Mouse (Mus musculus) Muller cell, postnatal 12 days (primary cell): ENCODE measurements at regions not wholly inside any gene's neighbourhood (a gene's known extent, or its start where the extent isn't known, plus 50 kb on each side); places are given as distances from the start of the nearest gene placed in this dataset.
A peak's percentile ranks its signal among the peaks of the same experiment; 100 is the strongest.
"Not testable (repeated sequence)": the region's sequence is repeated elsewhere in the genome, so short reads cannot be mapped to it uniquely, and the experiment has no call there.

Experiments used
- DNase-seq: peaks from one replicate; pipeline ENCODE4 v3.0.0-alpha.2; 2015; ENCODE audit errors: inconsistent ontology term

DNA sequence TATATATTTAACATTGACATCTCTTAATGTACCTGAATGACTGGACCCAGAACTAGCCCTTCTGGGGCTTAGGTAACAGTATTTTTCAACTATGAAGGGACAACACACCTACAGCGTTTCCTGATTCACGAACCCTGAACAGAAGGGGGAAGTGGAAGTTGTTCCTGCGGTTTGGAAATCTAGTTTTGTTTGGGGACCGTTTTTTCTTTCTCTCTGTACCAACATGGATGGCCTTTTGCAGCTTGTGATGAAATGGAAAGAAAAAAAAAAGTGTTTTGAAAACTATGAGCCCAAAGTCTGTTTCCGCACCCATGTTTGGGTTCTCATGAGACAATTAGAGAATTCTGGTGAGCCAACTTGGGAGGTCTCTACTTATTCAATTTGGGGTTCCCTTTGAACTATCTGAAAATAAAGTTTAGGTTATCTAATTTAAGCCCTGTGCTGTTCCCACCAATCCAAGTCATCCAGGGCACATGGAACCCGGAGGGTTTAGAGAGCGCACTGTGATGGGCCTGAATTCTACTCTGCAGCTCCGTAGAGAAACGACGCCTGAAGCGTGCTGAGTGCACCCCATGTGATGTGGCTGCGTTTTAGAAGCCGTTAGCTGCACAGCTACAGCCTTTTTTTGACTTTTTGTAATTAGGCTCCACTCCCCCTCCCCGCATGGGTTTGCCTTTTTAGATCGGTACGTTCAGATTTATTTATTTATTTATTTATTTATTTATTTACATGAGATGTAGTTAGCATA lies 137.0 kb upstream of the Rapgef5 start:
- no peak for DNase-seq

DNA sequence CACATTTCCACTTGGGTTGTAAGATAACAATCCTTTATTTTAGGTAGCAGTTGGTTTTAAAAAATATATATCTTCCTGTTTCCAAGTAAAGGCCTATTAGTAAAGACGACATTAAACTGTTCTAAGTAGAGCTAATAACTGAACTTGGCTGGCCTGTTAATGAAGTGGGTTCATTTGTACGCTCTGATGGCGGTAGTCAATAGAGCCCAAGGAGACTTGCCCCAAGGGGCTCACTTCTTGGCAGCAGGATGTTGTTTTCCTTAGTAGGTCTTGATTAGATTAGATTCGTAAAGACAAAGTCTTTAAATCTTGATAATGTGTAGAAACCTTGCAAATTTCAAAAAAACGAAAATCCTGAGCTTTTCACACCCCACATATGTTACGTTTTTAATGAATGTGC lies 135.4 kb upstream of the Rapgef5 start:
- DNase-seq = no peak

DNA sequence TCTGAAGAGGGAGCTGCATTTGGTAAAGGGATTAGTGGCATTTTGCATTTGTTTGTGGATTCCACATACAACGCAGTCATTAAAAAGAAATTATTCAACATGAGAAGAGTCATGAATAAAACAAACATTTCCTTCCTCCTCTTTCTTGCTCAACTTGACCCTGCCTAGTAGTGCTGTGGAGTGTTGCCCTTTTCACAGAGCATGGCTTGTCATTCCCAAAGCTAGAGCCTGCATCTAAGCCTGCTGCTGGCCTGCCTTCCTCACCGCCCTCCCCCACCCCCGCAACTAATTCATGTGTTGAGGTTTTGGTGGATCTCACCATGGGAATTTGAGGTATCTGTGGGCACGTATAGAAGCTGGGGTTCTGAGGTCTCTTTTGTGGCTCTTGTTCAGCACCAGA lies 133.6 kb upstream of the Rapgef5 start:
- not testable (repeated sequence) for DNase-seq

DNA sequence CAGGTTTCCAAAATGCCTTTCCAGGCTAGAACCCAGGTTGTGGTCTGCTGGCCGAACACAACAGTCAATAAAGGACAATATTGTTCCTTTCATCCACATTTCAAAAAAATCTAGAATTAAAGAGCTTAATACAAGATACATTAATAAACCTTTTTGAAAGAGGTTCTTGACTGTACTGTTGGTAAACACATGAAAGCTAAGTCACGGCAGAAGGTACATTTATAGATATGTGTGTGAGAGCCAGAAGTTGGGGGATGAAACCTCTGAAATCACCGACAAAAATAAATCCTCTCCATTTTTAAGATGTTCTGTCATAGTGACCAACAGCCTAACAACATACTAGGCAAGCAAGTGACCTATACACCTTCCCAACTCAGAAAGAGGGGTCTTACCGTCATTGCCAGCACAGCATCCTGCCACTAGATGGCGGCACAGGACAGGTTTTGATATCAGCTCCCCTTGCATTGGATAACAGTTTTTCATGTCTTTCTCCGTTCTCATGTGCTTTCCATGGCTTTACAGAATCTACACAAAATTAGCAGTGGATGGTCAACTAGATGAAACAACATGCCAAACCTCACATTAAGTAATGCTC lies 131.1 kb upstream of the Rapgef5 start:
- peak; percentile 61 for DNase-seq

DNA sequence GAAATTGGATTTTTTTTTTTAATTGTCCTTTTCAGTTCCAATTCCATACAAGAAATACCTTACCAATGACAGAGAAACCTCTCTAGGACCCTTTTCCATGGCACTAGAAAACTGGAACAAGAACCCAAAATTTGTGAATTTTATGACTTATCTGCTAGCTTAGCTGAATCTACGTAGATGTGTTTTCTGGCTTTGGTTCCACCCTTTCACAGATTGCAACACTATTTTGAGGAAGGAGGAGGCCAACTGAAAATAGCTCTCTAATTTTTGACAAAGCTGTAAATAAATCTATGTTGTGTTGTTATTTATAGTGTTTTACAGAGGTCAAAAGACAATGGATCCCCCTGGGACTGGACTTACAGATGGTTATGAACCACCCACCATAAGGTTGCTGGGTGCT lies 130.6 kb upstream of the Rapgef5 start:
- DNase-seq = no peak

DNA sequence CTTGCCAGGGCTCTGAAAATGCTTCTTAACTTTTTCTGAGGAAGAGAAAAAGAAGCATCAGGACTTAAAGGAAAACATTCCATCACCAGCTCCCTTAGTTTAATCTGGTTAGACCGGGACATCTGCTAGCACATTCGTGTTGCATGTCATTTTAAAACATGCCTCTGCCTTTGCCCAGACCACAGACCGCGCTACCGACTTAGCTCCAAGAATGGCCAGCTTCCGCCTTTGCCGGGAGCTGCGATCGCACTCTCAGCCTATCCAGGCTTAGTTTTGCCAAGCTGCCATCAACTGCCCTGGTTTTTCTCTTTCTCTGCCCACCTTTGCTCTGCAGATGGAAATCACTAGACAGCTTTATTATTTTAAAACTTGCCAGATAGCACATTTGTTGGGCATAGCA lies 129.3 kb upstream of the Rapgef5 start:
- DNase-seq = no peak

DNA sequence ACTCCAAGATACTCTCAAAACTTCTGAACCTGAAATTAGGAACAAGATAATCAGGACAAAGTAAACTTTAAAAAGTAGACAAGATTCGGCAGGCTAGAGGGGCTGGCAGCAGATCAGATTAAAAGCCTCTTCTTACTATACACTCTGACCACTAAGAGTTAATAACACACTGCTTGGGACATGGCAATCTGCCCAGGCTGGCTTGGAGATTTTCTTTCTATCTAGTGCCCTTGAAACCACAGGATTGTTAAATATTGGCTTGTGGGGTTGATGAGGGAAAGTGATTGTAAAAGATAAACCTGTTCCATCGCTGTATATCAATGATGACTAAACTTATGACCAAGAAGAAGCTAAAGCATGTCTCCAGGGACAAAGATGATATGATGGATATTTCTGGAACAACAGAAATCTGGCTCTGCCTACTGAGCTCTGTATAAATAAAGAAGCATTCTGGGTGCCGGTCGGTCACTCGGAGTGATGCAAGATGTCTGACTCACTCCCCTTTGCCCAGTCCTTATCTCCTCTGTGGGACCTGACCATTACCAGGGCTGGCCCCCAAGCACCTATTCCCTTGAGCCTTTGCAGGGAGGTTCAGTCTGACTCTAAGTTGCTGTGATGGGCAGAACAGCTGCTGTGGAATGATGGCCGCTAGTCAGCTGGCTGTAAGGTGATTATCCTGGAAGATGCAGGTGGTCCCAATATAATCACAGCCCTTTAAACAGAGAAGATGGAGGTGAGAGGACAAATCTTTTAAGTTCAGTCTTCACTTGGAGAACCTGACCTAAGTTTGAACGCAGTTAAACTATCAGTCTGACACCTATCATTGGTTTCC lies 126.5 kb upstream of the Rapgef5 start:
- DNase-seq = peak; percentile 56

DNA sequence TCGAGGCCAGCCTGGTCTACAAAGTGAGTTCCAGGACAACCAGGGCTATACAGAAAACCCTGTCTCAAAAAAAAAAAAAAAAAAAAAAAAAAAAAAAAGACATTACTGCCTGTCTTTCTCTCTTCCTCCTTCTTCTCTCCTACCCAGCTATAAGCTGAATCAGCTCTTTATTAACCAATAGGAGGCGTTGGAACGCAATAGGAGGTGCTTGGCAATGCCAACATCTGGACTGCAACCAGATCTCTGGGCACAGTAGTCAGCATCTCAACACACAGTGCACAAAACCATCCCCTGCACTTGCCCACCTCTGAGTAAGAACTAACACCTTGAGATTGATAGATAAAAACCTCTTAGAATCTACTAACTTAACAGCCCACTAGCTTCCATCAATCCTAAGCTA lies 118.8 kb upstream of the Rapgef5 start:
- no peak for DNase-seq

DNA sequence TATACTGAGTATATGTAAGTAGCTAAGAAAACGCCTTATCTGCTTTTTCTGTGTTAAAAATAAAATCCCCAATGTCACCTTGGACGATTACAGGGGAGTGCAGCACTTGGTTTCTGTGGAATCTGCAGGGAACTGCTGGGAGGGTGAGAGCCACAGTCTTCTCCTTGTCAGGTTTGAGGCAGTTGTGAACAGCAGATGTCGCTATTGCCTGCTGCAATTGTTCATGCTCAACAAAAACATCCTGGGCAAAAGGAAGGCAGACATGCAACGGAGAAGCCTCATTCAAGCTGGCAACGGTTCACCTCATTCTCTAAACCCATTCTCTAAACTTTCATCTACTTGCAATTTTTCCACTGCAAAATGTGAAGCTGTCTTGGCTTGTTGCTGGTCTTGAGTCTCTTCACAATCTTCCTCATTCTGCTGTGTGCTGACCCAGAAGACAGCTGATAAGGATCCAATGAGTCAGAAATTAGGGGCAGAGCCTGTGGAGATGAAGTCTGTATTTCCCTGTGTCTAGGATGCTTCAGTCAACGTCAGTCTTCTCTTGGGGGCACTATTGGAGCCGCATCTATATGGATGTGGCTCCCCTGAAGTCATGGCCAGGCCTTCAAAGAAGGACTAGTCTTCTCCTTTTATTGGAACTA lies 112.6 kb upstream of the Rapgef5 start:
- DNase-seq = peak; percentile 57

DNA sequence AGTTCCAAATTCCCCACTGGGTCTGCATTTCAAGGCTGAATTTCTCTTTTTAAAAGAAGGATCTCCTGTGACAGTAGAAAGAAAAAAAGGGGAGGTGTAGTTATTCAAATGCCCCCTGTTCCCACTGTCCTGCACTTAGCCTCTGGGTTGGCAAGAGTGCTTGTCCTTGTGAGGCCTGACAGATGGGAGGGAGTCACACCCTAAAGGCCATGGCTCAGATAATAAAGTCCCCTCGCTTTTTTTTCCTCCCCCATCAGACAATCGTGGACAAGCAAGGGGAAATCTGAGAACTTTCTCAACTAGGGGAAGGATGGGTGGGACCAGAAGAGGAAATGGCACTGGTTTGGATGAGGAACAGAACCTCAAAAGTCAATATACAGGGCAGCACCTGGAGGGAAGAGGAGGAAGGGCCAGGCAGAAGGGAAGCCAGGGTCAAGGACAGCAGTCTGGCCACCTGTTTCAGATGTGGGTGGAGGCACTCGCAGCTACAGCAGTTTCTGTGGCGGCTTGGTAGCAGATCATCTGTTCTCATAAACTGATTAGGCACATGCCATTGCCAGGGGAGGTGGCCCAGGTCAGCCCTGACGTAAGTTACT lies 112.0 kb upstream of the Rapgef5 start:
- DNase-seq = no peak

DNA sequence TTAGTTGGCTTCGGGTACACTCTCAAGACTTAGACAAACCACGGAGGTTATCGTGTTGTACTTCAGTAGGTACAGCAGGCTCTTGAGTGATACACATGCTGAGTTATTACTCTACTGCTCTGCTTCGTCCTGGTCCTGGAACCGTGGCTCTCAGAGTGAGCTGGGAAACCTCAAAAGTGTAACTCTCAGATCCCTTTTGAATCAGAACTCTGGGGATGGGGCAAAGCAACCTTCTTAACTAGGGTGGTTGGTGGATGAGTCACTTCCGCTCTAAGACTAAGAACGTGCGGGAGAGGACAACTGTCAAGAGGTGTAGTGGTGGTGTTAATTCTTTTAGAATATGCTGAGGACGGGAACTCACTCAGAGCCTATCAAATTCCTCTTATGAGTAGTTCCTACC lies 109.4 kb upstream of the Rapgef5 start:
- DNase-seq = no peak

DNA sequence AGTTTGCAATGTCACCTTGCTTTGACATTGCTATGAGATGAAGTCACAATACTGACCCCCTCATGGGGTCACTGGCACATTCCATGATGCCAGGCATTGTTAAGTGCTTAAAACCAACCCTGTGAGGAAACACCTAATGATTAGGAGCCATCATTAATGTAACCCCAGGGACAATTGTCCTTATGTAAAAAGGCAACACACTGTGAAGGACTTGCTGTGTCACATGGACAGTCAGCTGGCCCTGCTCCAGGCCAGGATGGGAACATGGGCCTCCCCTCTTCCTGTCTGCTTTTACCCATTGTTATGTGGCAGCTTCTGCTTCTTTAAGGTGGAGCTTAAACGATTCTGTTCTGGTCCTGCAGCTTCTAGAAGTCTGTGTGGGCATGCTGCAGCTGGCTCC lies 105.7 kb upstream of the Rapgef5 start:
- DNase-seq = peak; percentile 5

DNA sequence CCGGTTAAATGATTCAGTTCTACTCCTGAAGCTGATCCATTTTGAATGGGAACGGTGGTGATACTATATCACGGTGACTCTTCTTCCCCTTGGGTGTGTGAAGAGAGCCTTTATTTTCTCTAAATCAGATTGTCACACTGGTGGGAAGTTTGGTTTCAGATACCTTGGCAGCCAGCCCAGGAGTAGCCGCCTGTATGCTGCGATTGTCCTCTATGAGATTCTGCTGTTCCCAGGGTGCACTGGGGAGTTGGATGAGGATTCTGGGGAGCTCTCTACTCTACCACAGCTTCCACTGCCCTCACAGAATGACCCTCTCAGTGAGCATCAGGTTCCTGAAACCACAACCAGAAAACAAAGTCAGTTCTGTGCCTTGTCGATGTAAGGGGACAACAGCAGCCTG lies 104.0 kb upstream of the Rapgef5 start:
- peak; percentile 30 for DNase-seq

DNA sequence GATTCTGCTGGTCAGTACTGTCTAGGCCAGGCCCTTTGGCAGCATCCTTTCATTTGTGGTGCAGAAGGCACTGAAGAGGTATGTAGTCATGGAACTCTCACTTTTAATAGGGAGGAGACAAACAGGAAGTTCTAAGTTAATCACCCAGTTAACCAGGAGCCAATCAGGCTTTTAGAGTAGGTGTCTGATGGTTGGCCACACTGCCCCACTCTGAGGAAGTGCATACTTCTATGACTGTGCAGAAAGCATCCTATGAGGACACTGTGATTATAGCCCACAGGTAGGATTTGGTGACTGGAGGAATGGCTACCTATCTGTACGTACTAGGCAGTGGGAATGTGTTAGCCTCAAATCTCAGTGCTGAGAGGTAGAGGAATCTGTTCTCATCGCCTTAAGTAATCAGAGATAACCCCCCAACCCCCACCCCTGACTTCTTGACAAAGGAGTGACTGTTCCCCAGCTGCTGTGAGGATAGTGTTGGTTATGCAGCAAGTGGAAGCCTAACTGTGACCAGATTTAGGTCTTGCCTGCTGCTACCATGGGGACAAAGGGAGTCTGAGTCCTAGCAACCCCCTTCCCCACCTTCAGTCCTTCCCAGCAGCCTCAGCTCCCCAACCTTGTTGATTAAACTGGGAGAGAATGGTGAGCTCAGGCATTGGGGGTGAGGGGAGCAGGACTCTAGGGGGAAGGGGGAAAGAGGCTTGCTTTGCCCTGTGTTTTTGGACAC lies 103.3 kb upstream of the Rapgef5 start:
- DNase-seq = no peak

DNA sequence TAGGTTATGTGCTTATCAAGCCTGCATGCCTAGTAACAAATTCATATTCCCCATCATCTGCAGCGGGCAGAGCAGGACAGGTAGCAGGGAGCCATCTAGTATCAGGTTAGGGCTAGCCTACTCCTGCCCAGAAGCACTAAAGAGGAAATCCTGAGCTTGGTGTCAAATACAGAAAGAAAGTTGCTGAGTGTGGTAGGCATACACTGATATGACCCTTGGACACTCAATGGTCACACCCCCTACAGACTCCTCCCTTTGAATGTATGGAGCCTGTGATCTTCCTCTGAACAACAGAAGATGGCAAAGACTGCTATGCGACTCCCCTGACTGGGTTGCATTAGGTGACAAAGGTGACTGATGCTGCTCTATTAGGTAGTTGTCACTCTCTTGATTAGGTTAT lies 102.3 kb upstream of the Rapgef5 start:
- no peak for DNase-seq

DNA sequence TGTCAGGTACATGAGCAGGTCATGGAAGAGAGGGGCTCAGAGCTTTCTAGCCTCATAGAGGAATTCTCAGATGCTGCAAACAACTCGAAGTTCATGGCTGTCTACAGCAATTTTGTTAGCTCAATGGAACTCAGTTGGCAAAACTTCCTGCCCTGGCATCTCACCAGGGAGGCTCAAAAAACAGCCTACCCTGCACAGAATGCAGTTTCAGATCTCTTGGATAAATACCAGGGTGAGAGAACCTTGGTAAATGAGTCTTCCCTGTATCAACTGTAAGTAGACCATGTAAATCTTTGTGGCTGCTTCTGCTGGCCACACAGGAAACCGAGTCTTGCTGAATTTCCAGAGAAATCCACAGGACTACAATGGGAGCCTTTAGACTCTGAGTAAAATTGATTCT lies 101.1 kb upstream of the Rapgef5 start:
- peak; percentile 66 for DNase-seq

DNA sequence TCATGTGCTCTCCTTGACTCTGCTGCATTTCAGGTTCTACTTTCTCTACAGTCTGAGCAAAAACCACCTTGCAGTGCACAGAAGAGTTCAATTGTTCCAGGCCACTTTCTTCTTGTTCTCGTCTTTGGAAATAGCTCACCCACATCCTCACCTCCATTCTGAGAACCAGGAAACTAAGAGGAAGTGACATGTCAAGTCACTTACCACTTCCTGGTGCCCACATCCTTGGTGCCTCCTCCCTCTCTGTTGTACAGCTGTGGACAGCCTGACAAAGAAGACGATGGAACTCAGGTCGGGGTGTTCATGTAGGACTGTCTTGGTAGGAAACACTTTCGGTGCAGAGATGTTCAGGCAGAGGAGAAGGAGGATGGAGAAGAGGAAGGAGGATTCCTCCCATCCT lies 98.3 kb upstream of the Rapgef5 start:
- DNase-seq = no peak

DNA sequence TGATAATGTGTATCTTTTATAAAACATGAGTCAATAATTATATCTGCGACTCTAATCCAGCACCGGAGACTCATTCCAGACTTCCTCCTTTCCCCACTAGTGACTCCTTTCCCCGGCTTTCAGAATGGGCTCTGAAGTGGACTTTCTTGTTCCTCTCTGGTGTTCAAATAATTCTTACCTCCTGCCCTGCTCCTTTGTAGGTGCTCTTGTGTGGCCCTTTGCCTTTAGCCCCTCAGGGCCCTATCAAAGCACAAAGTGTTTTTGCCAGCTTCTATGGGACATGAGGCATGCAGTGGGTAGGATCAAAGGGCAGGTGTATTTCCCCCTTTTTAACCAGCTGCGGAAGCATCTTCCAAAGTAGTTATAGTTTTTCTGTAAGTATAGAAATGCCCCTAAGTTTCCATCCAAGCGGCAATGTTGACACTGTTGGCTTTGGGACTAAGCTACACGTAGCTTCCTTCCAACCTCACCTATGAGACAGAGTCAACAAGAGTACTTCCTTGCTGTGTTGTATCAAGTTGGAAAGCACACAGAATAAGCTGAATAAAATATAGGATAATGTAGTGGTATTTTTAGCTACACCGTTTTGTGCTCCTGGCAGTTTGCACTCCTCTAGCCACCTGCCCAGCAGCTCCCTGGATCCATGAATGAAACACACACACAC lies 93.8 kb upstream of the Rapgef5 start:
- no peak for DNase-seq

DNA sequence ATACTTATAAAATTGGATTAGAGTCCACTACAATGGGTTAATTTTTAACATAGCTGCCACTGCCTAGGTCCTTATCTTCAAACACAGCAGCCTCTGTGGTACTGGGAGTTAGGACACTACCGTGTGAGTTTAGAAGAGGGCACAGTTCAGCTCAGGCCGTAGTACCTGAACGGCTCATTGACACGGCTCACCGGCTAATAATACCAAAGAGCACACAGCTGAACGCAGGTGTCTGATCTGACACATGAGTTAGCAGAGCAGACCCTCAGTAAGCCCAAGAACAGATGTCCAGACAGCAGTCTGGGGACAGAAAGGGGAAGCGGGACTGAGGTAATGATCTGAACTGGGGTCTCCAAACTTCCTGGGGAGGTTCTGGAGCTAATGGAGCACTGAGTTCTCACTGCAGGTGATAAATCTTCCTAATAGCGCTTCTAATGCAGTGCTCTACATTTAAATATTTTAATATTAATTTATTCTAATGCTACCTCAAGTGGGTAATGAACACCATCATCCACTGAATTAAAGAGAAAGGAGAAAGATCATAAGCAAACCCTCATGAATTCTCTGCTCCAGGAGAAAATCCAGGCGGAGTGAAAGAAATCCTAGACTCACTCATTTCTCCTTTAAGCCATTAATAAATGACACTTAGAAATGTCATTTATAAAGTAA lies 90.8 kb upstream of the Rapgef5 start:
- no peak for DNase-seq

DNA sequence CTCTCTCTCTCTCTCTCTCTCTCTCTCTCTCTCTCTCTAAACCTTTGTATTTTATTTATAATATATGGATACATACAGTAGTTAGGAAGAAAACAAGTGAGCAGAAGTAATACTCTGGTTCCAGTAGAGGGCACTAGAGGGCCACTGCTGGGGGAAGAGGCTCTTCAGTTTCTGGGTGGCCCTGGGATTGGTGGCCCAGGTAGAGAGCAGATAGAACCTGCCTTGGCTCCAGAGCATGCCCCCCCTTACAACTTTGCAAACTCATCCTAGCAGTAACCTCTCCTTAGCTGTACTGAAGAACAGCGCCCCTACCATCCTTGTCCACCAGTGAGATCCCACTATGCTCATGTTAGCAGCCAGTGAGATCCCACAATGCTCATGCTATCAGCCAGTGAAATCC lies 88.8 kb upstream of the Rapgef5 start:
- DNase-seq = peak; percentile 40
